Mouse (Mus musculus) Patski (cell line): Measurements from ENCODE around the gene Dip2b. TPM values are rescaled to one million over a fixed set of nuclear protein-coding genes. Genes with fewer than 3 reads are reported as not detected.

Source experiments
- ATAC-seq: fragments of 100-300 bp; one replicate; pipeline ENCODE4 v1.8.0; 2021
- CTCF ChIA-PET: fragments of 350-600 bp; sonication (Branson Sonifier 250); formaldehyde crosslinking; loops from one replicate; lab custom pipeline; 2022; ENCODE audit warnings: inconsistent platforms; lab: Charles Lee
- POLR2A ChIA-PET: fragments of 350-600 bp; sonication (Branson Sonifier 250); formaldehyde crosslinking; loops from one replicate; lab custom pipeline; 2022; ENCODE audit warnings: antibody characterized with exemption, inconsistent platforms; lab: Charles Lee
- DNase-seq: peaks from one replicate; pipeline ENCODE4 v3.0.0-alpha.2; 2011; ENCODE audit warnings: low read depth, low spot score
- H3K27me3 ChIP-seq: fragments of 371-371 bp; one replicate; pipeline ENCODE4 v1.5.1; 2021
- CTCF ChIP-seq: fragments of 100-300 bp; IDR thresholded peaks from one replicate; pipeline ENCODE4 v1.5.1; 2021
- in situ Hi-C: fragments of 300-500 bp; cut with MboI; formaldehyde crosslinking; loops from 3 replicates; pipeline ENCODE4 v1.11.1; 2018; ENCODE audit warnings: low pct_unique_long_range_greater_than_20kb, mixed read lengths
- polyA plus RNA-seq: library from polyadenylated mRNA; unstranded; gene quantifications from one replicate; pipeline ENCODE4 v1.2.3, GENCODE M21; 2021

Dip2b gene
- polyA plus RNA-seq, 1 experiment from 2014 or later = 13.8 TPM

DNA sequence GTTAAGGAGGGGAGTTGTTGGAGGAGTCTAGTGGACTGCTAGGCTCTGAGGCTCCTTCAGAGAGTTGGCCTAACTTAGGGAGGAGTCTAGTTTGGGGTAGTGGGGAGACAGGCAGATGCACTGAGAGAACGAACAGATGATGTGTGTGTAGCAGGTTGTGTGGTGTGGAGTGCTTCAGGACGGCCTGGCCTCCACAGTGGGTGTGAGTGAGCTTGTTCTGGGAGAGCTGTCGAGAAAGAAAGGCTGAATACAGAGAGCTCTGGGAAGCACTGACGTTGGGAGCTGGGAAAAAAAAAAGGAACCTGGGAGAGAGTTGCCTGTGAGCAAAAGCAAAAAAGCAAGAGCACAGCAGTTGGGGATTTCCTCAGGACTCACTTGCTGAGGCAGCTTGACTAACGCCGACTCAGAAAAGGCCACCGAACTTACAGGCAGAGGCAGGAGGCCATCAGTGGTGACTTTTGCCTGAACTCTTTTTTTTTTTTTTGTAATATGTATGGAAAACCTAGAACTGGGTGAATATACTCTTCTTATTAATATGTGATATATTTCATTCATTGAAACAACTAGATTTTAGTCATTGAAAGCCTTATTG lies 11.1 kb downstream of the Dip2b start:
- H3K27me3 ChIP-seq = no peaks in the 10 kb centered on the region
- ATAC-seq = no peak
- ChIA-PET POLR2A (no interaction called here), CTCF (interaction anchor here (0.8 to 2.6 kb wide), 2 partner anchors 17 to 78 kb away, joined by 3 to 10 read pairs; no protein-coding TSS in a partner anchor)
- DNase-seq = no peak
- in situ Hi-C loops = no loop called here
- no peak for TF ChIP-seq CTCF

DNA sequence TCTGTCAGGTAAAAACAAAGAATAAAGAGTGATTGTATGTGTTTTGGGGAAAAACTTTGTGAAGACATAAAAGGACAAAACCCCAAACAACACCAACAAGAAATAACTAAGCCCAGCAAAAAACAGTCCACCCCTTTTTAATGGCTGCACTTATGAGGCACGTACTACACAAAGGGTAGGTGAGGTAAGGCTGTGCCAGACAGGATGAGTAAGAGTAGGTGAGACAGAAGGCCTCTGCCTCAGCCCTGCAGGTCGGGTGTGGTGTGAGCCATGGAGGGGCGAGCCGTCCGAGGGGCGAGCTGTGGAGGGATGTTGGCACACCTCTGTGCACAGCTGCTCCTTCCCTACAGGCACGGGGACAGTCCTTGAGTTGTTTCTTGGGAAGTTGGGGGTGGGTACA lies 12.5 kb downstream of the Dip2b start:
- H3K27me3 ChIP-seq = no peaks in the 10 kb centered on the region
- no peak for ATAC-seq
- CTCF ChIA-PET = no interaction called here
- no peak for TF ChIP-seq CTCF
- DNase-seq = no peak
- POLR2A ChIA-PET = no interaction called here
- in situ Hi-C loops = no loop called here

DNA sequence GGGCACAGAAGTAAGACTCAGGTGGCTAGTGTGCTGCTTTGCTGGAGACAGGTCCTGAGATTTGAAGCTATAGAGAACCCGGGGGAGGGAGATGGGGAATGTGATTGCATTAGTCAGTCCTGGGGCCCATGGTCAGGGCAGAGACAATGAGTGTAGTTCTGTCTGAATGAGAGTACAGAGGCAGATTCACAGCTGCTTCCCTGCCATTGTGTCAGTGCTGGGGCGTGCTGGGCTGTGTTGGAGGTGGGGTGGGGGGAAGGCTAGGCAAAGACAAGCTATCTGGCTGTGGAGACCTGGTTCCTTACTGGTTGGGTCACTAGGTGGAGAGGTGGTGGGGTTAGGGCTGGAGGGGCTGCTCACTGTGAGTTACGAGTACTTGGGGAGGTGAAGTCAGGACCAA lies 14.3 kb downstream of the Dip2b start:
- DNase-seq = no peak
- in situ Hi-C loops = no loop called here
- ATAC-seq = no peak
- ChIA-PET CTCF (no interaction called here), POLR2A (no interaction called here)
- no peaks in the 10 kb centered on the region for H3K27me3 ChIP-seq
- no peak for TF ChIP-seq CTCF

DNA sequence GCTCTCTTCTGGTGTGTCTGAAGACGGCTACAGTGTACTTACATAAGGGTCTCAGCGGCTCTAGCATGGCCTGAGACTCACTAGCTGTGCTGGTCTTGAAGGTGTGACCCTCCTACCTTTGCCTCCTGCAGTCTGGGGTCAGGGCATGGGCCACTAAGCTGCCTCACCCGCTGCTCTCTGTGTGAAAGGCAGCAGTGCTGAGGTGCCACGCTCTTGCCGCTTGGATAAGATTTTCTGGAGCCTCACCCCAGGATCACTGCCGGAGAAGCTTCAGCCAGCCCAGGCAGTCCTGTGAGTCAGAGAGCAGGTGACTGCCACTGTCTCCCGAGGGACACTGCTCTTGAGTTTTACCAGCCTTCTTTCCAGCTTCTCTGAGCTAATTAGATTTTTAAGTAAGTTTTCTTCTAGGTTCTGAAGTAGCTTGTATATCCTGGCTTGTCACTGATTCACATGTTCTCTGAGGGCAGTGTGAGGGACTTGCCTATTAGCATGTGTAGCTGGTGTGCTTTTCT lies 18.0 kb downstream of the Dip2b start:
- ATAC-seq (peak; percentile 60), DNase-seq (no peak)
- in situ Hi-C loops = no loop called here
- no peak for TF ChIP-seq CTCF
- H3K27me3 ChIP-seq = no peaks in the 10 kb centered on the region
- ChIA-PET CTCF (interaction anchor here (0.9 to 1.3 kb wide), 5 partner anchors 8 to 93 kb away, joined by 3 to 4 read pairs (median 3); no protein-coding TSS in a partner anchor), POLR2A (interaction anchor here (0.9 kb wide), 1 partner anchor 14 kb away, joined by 3 read pairs; no protein-coding TSS in a partner anchor)

DNA sequence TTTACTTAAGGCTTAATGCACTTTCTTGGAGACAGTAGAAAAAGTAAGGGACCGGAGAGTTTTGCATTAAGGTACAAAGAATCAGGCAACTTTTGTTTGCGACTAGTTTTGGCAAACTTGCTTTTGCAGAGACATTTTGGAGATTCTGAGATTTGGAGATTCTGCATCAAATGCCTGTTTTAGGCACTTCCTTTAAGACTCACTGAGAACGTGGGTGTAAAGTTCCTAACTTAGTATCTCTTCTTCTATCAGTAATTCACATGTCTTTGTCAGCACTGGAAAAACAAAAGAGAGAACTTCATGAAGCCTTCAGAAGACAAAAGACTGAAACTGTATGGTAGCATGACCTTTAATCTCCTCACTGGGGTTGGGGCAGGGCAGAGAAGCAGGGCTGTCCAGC lies 19.2 kb downstream of the Dip2b start:
- ATAC-seq = no peak
- H3K27me3 ChIP-seq = no peaks in the 10 kb centered on the region
- ChIA-PET CTCF (interaction anchor here (1.3 kb wide), 1 partner anchor 91 kb away, joined by 3 read pairs; no protein-coding TSS in a partner anchor), POLR2A (no interaction called here)
- DNase-seq = no peak
- in situ Hi-C loops = no loop called here
- no peak for TF ChIP-seq CTCF

DNA sequence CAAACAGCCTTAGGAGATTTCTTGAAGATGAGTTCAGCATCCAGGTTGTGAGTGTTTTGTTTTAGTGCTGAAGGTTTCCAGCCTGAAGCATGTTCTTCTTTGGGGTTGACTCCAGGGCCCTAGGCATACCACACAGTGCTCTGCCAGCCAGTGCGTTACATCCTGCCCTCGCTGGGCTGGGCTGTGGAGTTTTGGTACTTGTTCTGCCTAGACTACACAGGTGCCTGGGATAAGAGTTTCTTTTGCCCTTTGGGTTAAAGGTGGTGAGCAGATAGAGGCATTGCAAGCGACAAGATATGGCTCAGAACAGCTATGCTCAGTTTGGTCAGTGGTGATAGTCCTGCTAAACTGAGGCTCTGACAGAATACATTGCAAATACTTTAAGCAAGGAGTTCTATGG lies 19.7 kb downstream of the Dip2b start:
- ChIA-PET CTCF (no interaction called here), POLR2A (no interaction called here)
- no peak for DNase-seq
- no peak for ATAC-seq
- in situ Hi-C loops = no loop called here
- H3K27me3 ChIP-seq = no peaks in the 10 kb centered on the region
- no peak for TF ChIP-seq CTCF

DNA sequence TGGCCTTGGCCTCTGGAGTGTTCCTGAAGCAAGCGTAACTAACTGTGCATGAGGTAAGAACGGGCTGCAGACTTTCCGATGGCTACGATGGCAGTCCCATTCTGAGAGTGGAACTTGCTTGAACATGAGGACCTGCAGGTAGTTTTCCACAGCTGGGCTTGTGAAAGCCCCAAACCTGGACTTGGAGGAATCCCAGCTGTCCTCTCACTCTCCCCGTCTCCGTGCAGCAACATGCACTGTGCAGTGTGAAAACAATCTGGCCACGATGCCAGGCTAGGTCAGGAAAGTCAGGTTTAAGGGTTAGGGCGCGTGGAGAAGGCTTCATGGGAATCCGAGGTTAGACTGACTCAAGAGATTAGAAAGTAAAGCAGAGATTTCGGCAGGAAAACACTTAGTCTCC lies 20.4 kb downstream of the Dip2b start:
- ATAC-seq (no peak), DNase-seq (no peak)
- in situ Hi-C loops = no loop called here
- ChIA-PET CTCF (no interaction called here), POLR2A (no interaction called here)
- TF ChIP-seq CTCF = no peak
- no peaks in the 10 kb centered on the region for H3K27me3 ChIP-seq

DNA sequence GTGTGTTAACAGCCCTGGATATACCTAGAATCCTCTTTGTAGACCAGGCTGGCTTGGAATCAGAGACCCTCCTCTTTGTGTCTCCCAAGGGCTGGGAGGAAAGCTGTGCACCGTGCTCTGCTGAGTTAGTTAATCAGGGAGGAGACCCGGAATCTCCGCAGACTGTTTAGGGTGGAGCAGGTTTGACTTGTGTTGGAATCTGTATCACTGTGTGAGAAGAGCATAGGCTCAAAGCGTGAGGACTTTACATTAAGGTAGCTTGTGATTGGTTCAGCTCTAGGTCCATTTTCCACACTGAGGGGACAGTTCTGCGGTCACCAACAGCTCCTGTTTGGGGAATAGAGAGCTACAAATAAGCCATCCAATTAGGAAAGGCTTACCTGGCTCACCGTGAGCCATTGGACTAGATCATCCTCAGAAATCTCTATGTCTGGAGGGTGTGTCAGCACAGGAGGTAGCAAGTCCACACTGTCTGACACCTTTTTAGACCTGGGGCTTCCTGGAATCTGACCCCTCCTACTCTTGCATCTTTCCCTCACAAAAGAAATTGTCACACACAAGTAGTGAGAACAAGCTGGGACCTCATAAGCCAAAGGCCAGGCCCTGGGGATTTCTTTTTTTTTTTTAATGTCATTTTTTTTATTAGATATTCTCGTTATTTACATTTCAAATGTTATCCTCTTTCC lies 21.3 kb downstream of the Dip2b start:
- ATAC-seq = no peak
- in situ Hi-C loops = no loop called here
- TF ChIP-seq CTCF = no peak
- no peaks in the 10 kb centered on the region for H3K27me3 ChIP-seq
- POLR2A ChIA-PET = no interaction called here
- no peak for DNase-seq
- CTCF ChIA-PET = interaction anchor here (0.9 to 1.6 kb wide), 3 partner anchors 19 to 23 kb away, joined by 3 to 6 read pairs (median 4); partner anchors contain the start of gene Dip2b

DNA sequence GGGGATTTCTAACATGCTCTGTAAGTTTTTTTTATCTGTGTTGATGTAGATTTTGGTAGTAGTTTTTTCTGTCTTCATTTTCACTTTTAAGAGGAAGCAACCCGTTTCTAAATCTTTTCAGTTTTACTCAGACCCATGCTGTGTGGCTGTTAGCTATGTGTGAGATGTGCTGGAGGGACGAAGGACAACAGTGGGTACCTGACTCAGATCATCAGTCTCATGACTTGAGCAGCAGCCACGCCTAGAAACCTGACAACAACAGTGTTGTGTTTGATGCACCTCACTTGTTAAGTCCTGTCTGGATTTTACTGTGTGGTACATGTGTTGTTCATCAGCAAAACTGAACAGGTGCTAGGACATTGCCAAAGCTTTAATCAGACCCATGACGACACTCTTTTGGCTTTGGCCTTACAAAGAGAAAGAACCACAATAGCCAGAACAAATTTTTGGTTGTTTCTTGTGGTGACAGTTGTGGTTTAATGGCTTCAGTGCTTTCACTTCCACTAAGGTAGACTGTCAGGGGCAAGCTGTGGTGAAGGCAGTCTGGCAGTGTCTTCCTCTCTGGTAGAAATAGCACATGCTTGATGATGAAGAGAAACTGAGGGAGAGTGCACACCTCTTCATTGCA lies 22.2 kb downstream of the Dip2b start:
- no peak for TF ChIP-seq CTCF
- ATAC-seq (no peak), DNase-seq (no peak)
- POLR2A ChIA-PET = no interaction called here
- H3K27me3 ChIP-seq = no peaks in the 10 kb centered on the region
- in situ Hi-C loops = no loop called here
- CTCF ChIA-PET = interaction anchor here (1.1 to 1.6 kb wide), 2 partner anchors 22 to 24 kb away, joined by 3 to 6 read pairs; partner anchors contain the start of gene Dip2b

DNA sequence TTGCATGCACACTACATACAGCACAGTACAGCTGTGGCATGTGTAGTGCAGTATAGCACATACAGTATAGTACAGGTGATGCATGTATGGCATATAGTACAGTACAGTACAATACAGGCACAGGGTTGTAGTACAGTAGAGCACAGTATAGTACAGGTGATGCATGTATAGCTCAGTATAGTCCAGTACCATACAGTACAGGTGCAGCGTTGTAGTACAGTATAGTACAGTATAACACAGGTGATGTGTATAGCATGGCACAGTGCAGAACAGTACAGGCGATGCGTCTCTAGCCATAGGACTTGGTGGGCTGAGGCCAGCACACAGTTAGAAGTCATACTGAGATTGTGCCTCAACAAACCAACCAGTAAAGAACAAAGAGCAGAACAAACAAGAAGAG lies 22.9 kb downstream of the Dip2b start:
- DNase-seq (no peak), ATAC-seq (no peak)
- H3K27me3 ChIP-seq = no peaks in the 10 kb centered on the region
- CTCF ChIA-PET = no interaction called here
- TF ChIP-seq CTCF = no peak
- in situ Hi-C loops = no loop called here
- POLR2A ChIA-PET = no interaction called here

DNA sequence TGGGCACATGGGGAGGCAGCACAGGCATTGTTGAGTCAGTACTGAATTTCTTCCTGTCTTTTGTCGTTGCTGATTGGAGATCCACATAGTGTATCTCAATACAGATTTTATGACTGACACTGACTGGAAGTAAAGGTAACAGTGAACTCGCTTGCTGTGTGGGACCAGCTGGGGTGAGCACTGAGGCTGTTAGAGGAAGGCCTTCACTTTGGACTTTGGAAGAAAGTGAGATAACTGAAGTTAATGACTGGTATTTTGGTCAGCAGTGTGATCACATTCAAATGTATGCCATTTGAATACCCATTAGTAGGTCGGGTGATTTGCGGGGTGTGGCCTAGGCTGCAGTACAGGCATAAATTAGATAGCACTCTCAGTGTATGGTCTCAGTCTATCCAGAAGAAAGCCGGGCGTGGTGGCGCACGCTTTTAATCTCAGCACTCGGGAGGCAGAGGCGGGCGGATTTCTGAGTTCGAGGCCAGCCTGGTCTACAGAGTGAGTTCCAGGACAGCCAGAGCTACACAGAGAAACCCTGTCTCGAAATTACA lies 24.8 kb downstream of the Dip2b start:
- in situ Hi-C loops = no loop called here
- DNase-seq (no peak), ATAC-seq (no peak)
- no peak for TF ChIP-seq CTCF
- CTCF ChIA-PET = interaction anchor here (1.2 to 1.4 kb wide), 3 partner anchors 10 to 25 kb away, joined by 3 read pairs; partner anchors contain the start of gene Dip2b
- POLR2A ChIA-PET = no interaction called here
- H3K27me3 ChIP-seq = no peaks in the 10 kb centered on the region
